In the genomic region with DNA sequence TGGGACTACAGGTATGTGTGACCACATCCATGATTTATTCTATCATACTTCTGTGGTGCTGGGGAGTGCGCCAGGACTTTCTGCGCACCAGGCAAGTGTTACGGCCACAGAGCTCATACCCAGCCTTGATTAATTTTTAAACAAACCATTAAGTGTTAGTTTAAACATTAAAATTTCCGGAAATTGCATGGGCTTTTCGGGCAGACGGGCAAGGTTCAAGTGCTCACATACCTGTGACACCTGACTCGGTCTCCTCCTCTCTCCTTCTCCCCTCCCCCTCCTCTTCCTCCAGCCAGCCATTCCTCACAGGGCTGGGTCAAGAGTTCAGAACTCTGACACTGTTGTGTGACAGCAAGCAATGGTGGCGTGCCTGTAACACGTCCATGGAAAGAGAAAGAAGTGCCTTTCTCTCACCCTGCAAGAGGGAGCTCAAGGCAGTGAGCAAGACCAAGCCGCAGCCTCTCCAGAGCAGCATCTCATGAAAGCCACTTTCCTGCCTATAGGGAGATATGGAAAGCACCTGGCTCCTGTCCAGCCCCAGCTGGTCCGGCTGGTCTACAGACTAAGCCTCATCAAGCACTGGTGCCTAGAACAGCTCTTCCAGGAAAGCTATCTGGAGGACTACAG, we compare ENCODE assay signal across 9 mouse cellular contexts. TPM values are rescaled to one million over a fixed set of nuclear protein-coding genes. Genes with fewer than 3 reads are reported as not detected.
A peak's percentile ranks its signal among the peaks of the same experiment; 100 is the strongest.
DNase-seq lines count a peak whose midpoint lies in the region; ATAC-seq and TF ChIP-seq lines count a peak whose summit lies in the region.
"Had no signal": no experiment of that assay in that cellular context is flagged by ENCODE, and none has a peak within 500 bp of the region (broad histone marks: within the 10 kb centered on the region; RNA-seq: fewer than 3 reads in every experiment).

No protein-coding gene starts in this region.

- no peaks in the 10 kb centered on the region for H3K27me3 ChIP-seq in forebrain, embryonic 14.5 days (replicated peaks; ENCODE audit: control insufficient read depth, insufficient read depth, low read length)
- no peaks in the 10 kb centered on the region for H3K27me3 ChIP-seq in forebrain, embryonic 15.5 days
- H3K27me3 ChIP-seq in midbrain, postnatal 0 days (ENCODE audit: insufficient read depth, low read length): no peaks in the 10 kb centered on the region
- no peaks in the 10 kb centered on the region for H3K27me3 ChIP-seq in midbrain, embryonic 10.5 days (ENCODE audit: low read depth, poor library complexity, severe bottlenecking)
- H3K27me3 ChIP-seq: limb, embryonic 12.5 days had no signal

- H3K36me3 ChIP-seq in forebrain, embryonic 14.5 days (ENCODE audit: control insufficient read depth, insufficient read depth, low read length): no peaks in the 10 kb centered on the region
- H3K36me3 ChIP-seq in forebrain, embryonic 15.5 days: no peaks in the 10 kb centered on the region
- H3K36me3 ChIP-seq in midbrain, postnatal 0 days (ENCODE audit: insufficient read depth, low read length): no peaks in the 10 kb centered on the region
- no peaks in the 10 kb centered on the region for H3K36me3 ChIP-seq in midbrain, embryonic 10.5 days
- H3K36me3 ChIP-seq: limb, embryonic 12.5 days had no signal

- ATAC-seq in forebrain, embryonic 14.5 days: no peak
- ATAC-seq in forebrain, embryonic 15.5 days (replicated peaks): no peak
- no peak for ATAC-seq in midbrain, postnatal 0 days (ENCODE audit: low FRiP score)
- no peak for ATAC-seq in CD4-positive, CD25-positive, alpha-beta regulatory T cell, adult 4 months

- H3K27ac ChIP-seq in forebrain, embryonic 14.5 days (ENCODE audit: low read depth, low read length): no peak overlapping the region
- no peak overlapping the region for H3K27ac ChIP-seq in forebrain, embryonic 15.5 days (replicated peaks)
- no peak overlapping the region for H3K27ac ChIP-seq in midbrain, postnatal 0 days (ENCODE audit: low read depth, low read length)
- H3K27ac ChIP-seq in midbrain, embryonic 10.5 days (replicated peaks): no peak overlapping the region
- H3K27ac ChIP-seq: limb, embryonic 12.5 days had no signal

- WGBS in forebrain, embryonic 14.5 days: 81% methylated on average over 11 of the region's 11 CpGs
- WGBS in forebrain, embryonic 15.5 days: 80% methylated on average over 11 of the region's 11 CpGs
- 81% methylated on average over 11 of the region's 11 CpGs for WGBS in midbrain, postnatal 0 days
- 90% methylated on average over 11 of the region's 11 CpGs for WGBS in midbrain, embryonic 10.5 days
- 25% methylated on average over 11 of the region's 11 CpGs for WGBS in lung, adult 2 months

- no peaks in the 10 kb centered on the region for H3K4me1 ChIP-seq in forebrain, embryonic 14.5 days (ENCODE audit: control insufficient read depth, insufficient read depth, low read length)
- no peaks in the 10 kb centered on the region for H3K4me1 ChIP-seq in forebrain, embryonic 15.5 days
- no peaks in the 10 kb centered on the region for H3K4me1 ChIP-seq in midbrain, postnatal 0 days (ENCODE audit: insufficient read depth, low read length)
- 0 out of 2 replicates have a peak, but pooled peaks cover 2% of the 10 kb centered on the region for H3K4me1 ChIP-seq in midbrain, embryonic 10.5 days
- peaks cover 5% of the 10 kb centered on the region for H3K4me1 ChIP-seq in lung, adult 2 months (ENCODE audit: control insufficient read depth, insufficient read depth, low read length)

- H3K9ac ChIP-seq in forebrain, embryonic 14.5 days (ENCODE audit: low read length): no peak overlapping the region
- H3K9ac ChIP-seq in forebrain, embryonic 15.5 days (replicated peaks): no peak overlapping the region
- H3K9ac ChIP-seq in midbrain, postnatal 0 days (replicated peaks; ENCODE audit: low read length, poor library complexity, severe bottlenecking): no peak overlapping the region
- H3K9ac ChIP-seq: limb, embryonic 12.5 days had no signal

- H3K4me2 ChIP-seq in forebrain, embryonic 14.5 days (ENCODE audit: low read length): no peak overlapping the region
- no peak overlapping the region for H3K4me2 ChIP-seq in forebrain, embryonic 15.5 days (replicated peaks)
- no peak overlapping the region for H3K4me2 ChIP-seq in midbrain, postnatal 0 days (ENCODE audit: low read depth, low read length, poor library complexity, severe bottlenecking)
- H3K4me2 ChIP-seq: limb, embryonic 12.5 days had no signal

- H3K9me3 ChIP-seq in forebrain, embryonic 14.5 days (replicated peaks; ENCODE audit: control insufficient read depth, low read length): no peaks in the 10 kb centered on the region
- no peaks in the 10 kb centered on the region for H3K9me3 ChIP-seq in forebrain, embryonic 15.5 days
- no peaks in the 10 kb centered on the region for H3K9me3 ChIP-seq in midbrain, postnatal 0 days (ENCODE audit: low read length)
- peaks cover 14% of the 10 kb centered on the region for H3K9me3 ChIP-seq in midbrain, embryonic 10.5 days (replicated peaks)

- no peak overlapping the region for H3K4me3 ChIP-seq in forebrain, embryonic 14.5 days (ENCODE audit: low read depth, low read length)
- H3K4me3 ChIP-seq in forebrain, embryonic 15.5 days: no peak overlapping the region
- no peak overlapping the region for H3K4me3 ChIP-seq in midbrain, postnatal 0 days (ENCODE audit: low read depth, low read length)
- no peak overlapping the region for H3K4me3 ChIP-seq in midbrain, embryonic 10.5 days
- no peak overlapping the region for H3K4me3 ChIP-seq in lung, adult 2 months (replicated peaks; ENCODE audit: extremely low read depth, low read depth, low read length)
- H3K4me3 ChIP-seq: limb, embryonic 12.5 days had no signal

- DNase-seq in forebrain, embryonic 14.5 days (ENCODE audit: low spot score): peak; percentile 39
- DNase-seq in midbrain, postnatal 0 days (ENCODE audit: low spot score): peak; percentile 60
- no peak for DNase-seq in midbrain, embryonic 10.5 days (ENCODE audit: low spot score)
- peak; percentile 61 for DNase-seq in lung, adult 2 months
- no peak for DNase-seq in frontal cortex, postnatal 14 days (ENCODE audit: low spot score in 2 of 2)
- no peak for DNase-seq in embryo, embryonic 9.5 days (ENCODE audit: extremely low spot score)

- TF ChIP-seq POLR2A in lung, adult 2 months (IDR thresholded peaks at IDR 0.05; ENCODE audit: borderline replicate concordance, extremely low read depth, low read depth, low read length): no peak

- TF ChIP-seq CTCF in midbrain, postnatal 0 days (IDR thresholded peaks at IDR 0.05): no peak
- TF ChIP-seq CTCF in lung, adult 2 months (IDR thresholded peaks at IDR 0.05; ENCODE audit: insufficient read depth, low read length): no peak

RNA-seq across cellular contexts. Expression of gene Il34, which starts 13.0 kb away (rescaled TPM):
- polyA plus RNA-seq in forebrain, embryonic 14.5 days (2014; fragmentation: Nextera tagmentation; extraction: Ambion mirVana): 2.2 and 4.2 TPM in 2 replicates
- 2.5 and 3.4 TPM in 2 replicates for polyA plus RNA-seq in forebrain, embryonic 15.5 days (2015; fragmentation: Nextera tagmentation; extraction: Ambion mirVana)
- total RNA-seq in midbrain, postnatal 0 days (2014; rRNA removed): 5.4 and 5.8 TPM in 2 replicates
- 9.1 and 11.3 TPM in 2 replicates for polyA plus RNA-seq in midbrain, postnatal 0 days (2015; fragmentation: Nextera tagmentation; extraction: Ambion mirVana)
- polyA plus RNA-seq in midbrain, embryonic 10.5 days (2016; fragmentation: Nextera tagmentation; extraction: Ambion mirVana): 0.20 and 0.51 TPM in 2 replicates
- polyA plus RNA-seq in lung, adult 2 months (2012; rRNA removed): 35.4 and 40.4 TPM in 2 replicates
- not detected for polyA plus RNA-seq in CD4-positive, CD25-positive, alpha-beta regulatory T cell, adult 4 months (2017; shearing (Covaris generic))

RNA-seq across cellular contexts. Expression of gene Cog4, which starts 53.7 kb away (rescaled TPM):
- 56.1 and 61.5 TPM in 2 replicates for polyA plus RNA-seq in forebrain, embryonic 14.5 days (2014; fragmentation: Nextera tagmentation; extraction: Ambion mirVana)
- polyA plus RNA-seq in forebrain, embryonic 15.5 days (2015; fragmentation: Nextera tagmentation; extraction: Ambion mirVana): 67.1 and 70.0 TPM in 2 replicates
- total RNA-seq in midbrain, postnatal 0 days (2014; rRNA removed): 45.8 and 50.9 TPM in 2 replicates
- 51.0 and 53.9 TPM in 2 replicates for polyA plus RNA-seq in midbrain, postnatal 0 days (2015; fragmentation: Nextera tagmentation; extraction: Ambion mirVana)
- 75.4 and 78.2 TPM in 2 replicates for polyA plus RNA-seq in midbrain, embryonic 10.5 days (2016; fragmentation: Nextera tagmentation; extraction: Ambion mirVana)
- 19.2 and 26.8 TPM in 2 replicates for polyA plus RNA-seq in lung, adult 2 months (2012; rRNA removed)
- polyA plus RNA-seq in CD4-positive, CD25-positive, alpha-beta regulatory T cell, adult 4 months (2017; shearing (Covaris generic)): 10 to 100 TPM; 57.7 to 94.5 TPM

RNA-seq across cellular contexts. Expression of gene Sf3b3, which starts 53.9 kb away (rescaled TPM):
- polyA plus RNA-seq in forebrain, embryonic 14.5 days (2014; fragmentation: Nextera tagmentation; extraction: Ambion mirVana): 98.5 and 111 TPM in 2 replicates
- 121 TPM in 2 replicates for polyA plus RNA-seq in forebrain, embryonic 15.5 days (2015; fragmentation: Nextera tagmentation; extraction: Ambion mirVana)
- 82.9 and 93.2 TPM in 2 replicates for total RNA-seq in midbrain, postnatal 0 days (2014; rRNA removed)
- 59.8 and 65.0 TPM in 2 replicates for polyA plus RNA-seq in midbrain, postnatal 0 days (2015; fragmentation: Nextera tagmentation; extraction: Ambion mirVana)
- polyA plus RNA-seq in midbrain, embryonic 10.5 days (2016; fragmentation: Nextera tagmentation; extraction: Ambion mirVana): 222 and 225 TPM in 2 replicates
- 22.3 and 33.3 TPM in 2 replicates for polyA plus RNA-seq in lung, adult 2 months (2012; rRNA removed)
- 100 to 1,000 TPM in 1 of 2 experiments, 10 to 100 TPM in 1; 98.5 to 141 TPM for polyA plus RNA-seq in CD4-positive, CD25-positive, alpha-beta regulatory T cell, adult 4 months (2017; shearing (Covaris generic))

Comparison
In these comparisons a context has a peak if more than half of its experiments do, and no peak if none do; other contexts are left out.
1. DNase-seq: peak in forebrain, embryonic 14.5 days (single experiment), midbrain, postnatal 0 days (single experiment) and lung, adult 2 months (single experiment); none in midbrain, embryonic 10.5 days (single experiment), frontal cortex, postnatal 14 days (0 of 2) and embryo, embryonic 9.5 days (single experiment).